Mouse (Mus musculus): Measurements from ENCODE around the gene Hnrnpa1.

The Hnrnpa1 gene

DNA sequence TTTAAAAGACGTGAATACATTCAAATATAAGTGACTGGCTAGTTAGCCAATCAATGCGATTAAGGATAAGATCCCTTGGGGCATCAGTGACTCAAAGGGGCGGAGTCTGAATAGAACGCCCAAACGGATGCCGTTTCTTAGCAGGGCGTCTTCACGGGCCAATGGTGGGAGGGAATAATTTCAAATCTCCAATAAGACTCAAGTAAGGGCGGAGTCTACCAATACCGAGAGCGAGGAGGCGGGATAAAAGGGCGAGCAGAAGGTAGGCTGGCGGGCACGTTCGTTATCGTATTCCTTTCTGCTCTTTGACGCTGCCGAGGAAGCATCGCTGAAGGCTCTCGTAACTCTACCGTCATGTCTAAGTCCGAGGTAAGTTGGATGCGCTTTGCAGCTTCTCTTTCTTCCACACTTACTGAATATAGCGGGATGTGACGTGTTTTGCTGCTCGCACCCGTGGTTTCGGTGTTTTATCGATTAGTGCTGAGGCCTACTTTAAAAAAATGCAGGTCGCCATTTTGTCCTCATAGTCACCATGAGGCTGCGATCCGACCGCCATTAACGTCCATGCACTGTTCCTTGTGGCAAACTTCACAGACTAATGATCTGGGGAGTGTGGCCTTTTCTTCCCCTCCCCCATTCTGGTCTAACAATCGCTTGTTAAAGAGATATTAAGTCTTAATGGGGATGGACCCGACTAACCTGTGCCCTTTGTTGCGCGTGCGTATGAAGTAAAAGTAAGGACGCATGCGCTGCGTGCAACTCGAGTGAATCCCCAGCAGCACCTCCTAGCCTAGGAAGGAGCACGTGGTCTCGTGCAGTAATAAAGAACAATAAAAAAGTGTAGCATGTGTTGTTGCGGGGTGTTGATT is at the start of gene Hnrnpa1:
Hnrnpa1 (plus strand) TSS at position 273 of the 869 bp plus-strand sequence.
- peak; percentile 98 for DNase-seq (ENCODE audit: low spot score)

DNA sequence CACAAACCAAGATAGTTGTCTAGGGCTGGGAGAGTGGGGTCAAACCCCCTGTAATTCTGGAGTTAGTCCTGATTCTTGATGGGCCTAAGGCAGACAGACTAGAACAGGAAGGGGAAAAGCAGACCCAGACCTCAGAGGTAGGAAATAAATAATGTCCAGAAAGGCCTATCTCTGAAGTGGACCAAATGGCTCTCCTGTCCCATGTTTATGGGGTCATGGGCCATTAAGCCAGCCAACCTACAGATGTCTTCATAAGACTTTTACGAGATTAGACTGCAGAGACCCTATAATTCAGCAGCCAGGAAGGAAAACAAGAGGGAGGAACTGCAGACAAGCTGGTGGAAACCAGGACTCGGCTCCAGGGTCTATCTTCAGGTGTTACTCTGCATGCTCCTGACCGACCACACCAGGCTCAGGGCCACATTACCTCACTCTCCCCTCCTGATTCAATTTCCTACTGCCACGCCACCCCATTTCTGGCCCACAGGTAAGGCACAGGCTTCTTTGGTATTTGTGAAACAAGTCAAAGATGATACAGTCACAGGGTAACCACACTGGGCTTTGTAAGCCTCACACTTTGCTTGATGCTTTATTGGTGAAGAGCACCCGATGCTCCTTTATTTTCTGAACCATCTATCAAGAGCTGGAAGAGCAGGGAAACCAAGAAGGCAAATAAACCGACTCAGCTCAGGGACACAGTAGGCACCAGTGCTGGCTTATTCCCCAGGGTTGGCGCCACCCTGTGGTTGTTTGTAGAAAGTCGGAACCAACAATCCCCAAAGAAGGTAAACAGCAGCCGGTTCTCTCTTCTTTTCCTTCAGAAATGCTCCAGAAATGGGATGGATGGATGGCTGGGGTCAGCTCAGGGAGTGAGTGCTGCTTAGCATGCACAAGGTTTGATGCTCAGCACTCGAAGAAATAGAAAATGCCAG is 49.4 kb upstream of the Hnrnpa1 start:
- no peak for DNase-seq (ENCODE audit: low spot score)

DNA sequence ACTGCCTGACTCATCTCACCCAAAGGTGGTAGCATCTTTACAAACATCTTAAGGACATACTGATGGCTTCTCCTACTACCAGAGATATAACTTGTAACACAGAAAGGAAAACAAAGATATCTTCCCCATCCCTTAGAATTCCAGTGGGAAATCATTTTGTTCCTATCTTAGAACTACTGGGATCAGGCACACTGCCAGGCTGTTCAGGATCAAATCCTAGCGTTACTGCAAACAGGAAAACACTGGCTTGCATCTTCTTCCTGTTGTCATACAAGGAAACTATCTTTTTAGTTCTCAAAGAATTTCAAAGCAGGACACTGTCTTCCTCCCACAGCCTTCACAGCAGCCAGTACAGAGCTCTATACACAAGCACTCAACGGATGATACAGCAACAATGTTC is 46.6 kb upstream of the Hnrnpa1 start:
- no peak for DNase-seq (ENCODE audit: low spot score)

DNA sequence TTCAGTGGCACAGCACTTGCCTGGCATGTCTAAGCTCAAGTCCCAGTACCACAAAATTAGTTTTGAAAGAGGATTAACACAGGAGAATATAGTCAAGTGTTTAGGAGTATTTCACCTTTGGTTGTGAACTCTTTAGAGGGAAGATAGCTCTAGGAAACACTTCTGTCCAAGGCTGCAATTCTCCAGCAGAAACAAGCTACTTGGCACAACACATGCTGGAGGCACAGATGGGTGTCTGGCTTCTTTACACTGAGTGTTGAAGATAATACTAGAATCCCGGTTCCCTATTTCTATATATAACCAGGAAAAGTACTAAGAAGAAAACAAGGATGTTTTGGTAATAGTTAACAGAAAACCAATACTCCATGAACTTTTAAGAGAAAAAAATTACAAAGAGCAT is 43.4 kb upstream of the Hnrnpa1 start:
- DNase-seq (ENCODE audit: low spot score) = no peak

DNA sequence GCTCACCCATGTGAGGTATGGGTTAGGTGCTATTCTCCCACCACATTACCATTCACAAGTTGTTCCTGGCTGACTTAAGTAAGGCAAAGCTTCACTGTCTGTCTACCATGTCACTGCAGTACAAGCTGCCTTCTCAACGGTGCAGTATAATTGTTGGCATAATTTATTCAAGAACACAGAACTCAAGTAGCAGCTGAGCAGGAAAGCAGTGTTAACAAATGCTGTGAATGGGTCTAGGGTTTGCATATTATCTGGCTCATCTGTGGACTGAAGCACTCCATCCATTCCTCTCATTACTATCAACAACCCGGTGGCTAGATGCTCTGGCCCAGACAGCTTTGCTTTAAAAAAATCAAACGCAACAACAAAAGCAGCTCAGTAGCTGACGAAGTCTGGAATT is 42.4 kb upstream of the Hnrnpa1 start:
- no peak for DNase-seq (ENCODE audit: low spot score)

DNA sequence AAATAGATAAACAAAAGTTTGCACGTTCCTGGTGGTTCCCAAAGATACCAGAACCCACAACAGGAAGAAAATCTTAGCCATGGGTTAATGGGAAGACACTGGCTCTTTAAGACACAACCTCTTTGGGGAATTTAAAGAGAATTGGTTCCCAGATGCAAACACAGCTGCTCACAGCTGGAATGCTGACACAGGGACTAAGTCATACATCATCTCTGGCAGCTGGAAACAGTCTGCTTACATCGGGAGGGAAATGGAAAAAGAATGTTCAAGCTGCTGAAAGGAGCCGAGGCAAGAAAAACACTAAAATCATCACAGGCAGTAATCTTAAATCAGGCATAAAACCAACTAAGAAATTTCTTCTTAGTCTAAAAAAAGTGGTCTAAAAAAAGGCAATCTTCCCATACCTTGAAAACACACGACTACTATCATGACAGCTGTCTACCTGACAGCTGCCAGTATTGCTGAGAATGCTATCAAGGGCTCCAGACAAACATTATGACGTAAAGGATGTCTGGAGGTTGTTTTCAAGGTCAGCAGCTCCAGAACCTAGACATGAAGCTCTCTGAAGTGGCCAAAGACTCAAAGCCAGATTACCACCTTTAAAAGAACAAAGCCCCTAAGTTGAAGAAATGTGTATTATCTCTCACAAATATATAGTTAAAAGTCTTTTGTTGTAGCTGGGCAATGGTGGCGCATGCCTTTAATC is 38.0 kb upstream of the Hnrnpa1 start:
- DNase-seq (ENCODE audit: low spot score) = no peak

DNA sequence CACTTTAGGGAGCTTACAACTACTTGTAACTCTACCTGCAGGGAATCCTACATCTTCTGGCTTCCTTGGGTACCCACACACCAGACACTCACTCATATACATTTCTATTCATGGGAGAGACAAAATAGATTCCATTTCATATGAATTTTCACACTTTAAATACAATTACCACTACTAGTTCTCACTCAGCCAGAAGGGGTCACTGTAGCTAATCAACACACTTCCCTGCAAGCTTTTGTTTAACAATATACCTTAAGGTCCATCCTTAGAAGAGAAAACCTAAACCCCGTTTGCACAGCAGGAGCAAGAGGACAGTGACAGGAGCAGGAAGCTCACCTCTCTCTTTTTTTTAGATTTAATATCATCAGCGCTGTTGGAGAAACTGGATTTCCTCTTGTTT is 35.1 kb upstream of the Hnrnpa1 start:
- DNase-seq (ENCODE audit: low spot score) = no peak

DNA sequence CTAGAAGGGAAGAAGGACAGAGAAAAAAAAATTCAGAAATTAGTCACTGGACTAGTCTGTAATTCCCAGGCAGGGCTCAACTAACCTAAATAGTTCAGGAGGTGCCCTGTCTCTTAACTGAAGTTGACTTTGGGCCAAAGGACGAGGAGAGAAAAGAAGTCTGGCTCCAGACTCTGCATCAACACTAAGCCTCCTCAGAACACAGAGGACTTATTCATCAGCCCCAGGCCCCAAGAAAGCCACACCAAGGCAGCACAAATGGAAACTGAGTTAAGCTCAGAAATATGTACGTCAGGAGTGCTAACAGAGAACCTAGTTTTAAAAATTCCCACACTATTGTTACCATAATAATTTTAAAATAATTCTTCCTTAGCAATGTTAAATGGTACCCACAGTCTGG is 26.1 kb upstream of the Hnrnpa1 start:
- DNase-seq (ENCODE audit: low spot score) = no peak

DNA sequence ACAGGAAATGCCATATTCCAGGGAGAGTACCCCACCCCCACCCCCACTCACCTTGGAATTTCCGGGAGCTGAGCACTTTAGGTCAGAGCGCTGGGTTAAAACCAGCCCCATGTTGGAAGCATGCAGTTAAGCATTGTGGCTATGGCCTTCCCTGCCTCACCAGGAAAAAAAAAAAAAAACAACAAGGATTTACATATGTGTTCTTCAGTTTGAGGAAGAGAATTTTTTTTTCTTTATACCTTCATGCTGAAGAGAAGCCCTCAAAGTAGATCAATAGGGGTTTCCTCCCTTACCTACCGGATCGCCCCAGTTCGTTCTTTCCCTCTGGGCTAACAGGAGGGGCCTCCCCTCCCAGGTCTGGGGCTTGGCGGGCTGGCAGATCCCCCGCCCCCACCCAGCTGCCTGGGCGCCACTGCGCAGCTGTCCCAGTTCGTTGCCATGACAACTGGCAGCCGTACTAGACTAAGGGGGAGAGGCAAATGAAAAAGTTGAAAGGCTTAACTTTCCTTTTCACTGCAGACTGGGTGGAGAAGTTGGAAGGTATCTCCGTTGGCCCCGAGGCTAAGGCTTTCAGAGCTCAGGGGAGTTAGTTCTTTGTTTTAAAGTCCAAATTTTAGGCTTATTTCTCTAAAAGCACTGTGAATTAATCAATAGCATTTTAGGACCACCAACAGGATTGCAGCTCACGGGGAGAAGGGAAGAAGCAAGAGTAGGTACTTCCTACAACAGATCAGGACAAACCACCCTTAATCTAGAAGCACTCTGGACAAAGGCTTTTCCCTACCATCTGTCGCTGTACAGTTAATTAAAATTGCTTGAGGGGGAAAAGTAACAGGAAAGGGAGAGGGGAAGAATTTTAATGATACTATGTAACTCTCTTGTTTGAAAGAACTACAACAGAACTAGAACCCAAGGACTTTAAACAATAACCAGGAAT is 25.0 kb upstream of the Hnrnpa1 start:
- peak; percentile 64 for DNase-seq (ENCODE audit: low spot score)

DNA sequence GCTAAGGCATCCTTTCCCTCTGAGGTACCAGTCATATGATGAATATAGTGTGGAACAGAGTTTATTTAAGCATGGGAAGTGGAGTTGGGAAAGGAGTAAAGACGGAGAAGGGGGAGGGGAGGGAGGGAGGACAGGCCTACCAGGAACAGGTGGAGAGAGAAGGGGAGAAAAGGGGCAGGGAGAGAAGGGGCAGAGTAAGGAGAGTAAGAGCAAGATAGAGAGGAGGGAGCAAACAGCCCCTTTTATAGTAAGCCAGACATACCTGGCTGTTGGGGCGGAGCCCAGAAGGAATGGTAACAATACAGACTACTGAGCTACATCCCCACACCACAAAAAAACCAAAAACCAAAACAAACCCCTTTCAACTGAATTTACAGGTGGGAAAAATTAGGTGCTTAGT is 24.2 kb upstream of the Hnrnpa1 start:
- no peak for DNase-seq (ENCODE audit: low spot score)

DNA sequence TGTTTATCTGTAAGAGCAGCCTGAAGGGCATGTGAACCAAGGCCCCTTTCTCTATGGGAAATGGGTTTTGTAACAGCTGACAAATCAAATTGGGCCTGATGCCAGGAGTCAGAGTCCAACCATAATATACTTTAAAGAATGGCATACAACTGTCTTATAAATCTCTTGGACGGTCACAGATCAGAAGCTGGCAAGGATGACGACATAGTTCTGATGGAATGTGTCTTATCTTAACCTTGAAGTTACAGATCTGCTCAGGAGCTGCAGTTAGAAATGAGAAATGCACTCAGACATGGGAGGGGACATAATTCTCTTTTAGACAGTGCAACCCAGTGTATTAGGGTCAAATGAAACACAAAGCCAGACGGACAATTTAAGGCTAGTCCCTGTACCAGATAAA is 19.4 kb upstream of the Hnrnpa1 start:
- DNase-seq (ENCODE audit: low spot score) = no peak

DNA sequence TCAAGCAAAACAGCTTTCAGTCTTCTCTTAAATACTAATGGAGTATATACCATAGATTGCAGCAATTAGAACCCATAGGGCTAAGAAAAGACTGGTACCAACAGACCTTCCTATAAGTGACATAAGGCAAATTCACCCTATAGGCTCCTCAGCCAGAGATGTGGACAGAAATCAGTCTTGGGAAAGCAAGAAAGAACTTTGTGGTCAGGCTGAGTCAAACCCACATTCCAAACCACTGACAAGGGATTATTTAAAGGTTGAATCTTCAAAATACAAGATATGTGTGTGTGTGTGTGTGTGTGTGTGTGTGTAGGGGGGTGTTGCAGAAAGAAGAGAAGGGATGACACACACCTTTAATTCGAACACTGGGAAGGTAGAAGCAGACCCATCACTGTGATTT is 18.8 kb upstream of the Hnrnpa1 start:
- no peak for DNase-seq (ENCODE audit: low spot score)

DNA sequence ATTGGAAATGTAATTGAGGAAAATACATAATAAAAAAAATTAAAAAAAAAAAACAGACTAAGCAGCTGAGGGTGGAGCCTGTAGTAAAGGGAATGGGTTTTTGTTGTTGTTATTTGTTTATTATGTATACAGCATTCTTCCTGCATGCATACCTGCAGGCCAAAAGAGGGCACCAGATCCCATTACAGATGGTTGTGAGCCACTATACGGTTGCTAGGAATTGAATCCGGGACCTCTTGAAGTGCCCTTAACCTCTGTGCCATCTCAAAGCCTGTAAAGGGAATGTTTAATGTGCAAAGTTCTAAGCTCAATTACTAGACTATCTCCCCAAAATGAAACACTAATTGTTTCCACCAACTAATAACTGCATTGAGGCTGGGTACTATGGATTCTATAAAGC is 16.1 kb upstream of the Hnrnpa1 start:
- no peak for DNase-seq (ENCODE audit: low spot score)

DNA sequence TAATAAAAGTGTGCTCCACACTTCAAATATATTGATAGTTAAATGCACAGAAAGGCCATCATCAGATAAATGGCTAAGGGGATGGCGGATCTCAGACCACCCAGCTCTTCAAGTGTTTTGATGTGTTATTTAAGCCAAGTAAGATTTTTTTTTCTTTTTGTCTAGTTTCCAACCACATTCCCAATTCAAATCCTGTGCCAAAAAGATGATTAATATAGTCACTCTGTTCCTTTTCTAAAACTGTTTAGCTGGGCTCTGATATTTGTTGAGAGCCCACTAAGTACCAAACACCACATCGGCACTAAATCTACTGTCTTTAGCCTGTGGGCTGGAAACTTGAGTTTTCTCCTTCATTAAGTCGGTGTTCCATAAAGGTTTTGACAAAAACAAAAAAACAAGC is 13.2 kb upstream of the Hnrnpa1 start:
- no peak for DNase-seq (ENCODE audit: low spot score)

DNA sequence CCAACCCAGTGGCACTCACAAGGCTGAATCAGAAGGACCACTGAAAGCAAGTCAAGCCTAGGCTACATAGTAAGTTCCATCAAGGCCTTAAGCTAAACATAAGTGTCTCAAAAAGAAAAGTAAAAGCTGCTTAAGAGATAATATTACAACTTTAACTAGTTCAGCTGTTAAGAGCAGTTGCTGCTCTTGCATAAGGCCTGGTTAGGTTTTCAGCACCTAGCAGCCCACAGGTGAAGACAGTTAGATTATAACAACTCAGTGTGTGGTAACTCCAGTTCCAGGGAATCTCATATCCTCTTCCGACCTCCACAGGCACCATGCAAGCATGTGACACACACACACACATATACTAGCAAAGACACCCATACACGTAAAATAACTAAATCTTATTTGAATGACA is 12.7 kb upstream of the Hnrnpa1 start:
- DNase-seq (ENCODE audit: low spot score) = no peak

DNA sequence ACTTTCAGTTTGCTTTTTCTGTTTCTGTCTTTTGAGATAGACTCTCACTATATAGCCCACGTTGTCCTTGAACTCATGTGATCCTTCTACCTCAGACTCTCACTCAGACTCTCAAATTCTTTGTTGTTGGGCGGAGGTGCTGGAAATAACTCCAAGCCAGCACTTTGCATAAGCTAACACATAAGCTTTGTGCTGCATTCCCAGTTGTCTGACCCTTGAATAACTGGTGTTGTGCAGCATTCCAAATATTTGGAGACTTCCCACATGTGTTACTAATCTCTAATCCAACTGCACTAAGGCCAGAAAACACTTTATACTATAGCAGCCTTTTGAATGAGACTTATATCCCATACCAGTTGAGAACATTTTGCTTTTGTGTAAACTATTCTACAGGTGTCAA is 11.3 kb upstream of the Hnrnpa1 start:
- DNase-seq (ENCODE audit: low spot score) = no peak

DNA sequence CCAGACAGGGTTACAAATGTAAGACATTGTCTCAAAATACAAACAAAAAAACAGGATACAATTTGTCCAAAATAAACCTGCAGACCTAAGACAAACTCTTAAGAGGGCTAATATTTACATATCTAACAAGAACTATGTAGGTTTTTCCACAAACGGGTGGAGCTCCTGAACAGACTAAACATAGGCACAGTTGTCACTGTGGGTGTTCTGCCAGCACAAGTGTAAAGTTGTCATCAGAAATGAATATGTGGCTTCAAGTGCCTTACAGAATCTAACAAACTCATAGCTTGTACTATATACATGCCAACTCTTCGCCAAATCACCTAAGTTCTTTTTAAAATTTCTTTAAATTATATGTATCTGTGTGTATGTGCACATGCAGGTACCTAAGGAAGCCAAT is 7.1 kb upstream of the Hnrnpa1 start:
- no peak for DNase-seq (ENCODE audit: low spot score)

DNA sequence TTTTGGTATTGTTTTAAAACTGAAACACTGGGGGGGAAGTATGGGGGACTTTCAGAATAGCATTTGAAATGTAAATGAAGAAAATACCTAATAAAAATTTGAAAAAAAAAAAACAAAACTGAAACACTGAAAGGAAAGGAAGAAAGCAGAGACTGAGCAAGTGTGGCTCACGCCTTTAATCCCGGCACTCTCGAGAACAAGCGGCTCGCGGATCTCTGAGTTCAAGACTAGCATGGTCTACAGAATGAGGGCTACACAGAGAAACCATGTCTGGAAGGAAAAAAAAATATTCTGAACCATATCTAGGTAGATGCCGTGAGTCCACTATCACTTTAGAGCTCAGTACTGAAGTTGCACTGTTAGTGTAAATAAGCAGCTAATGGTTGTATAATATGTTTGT is 2.9 kb upstream of the Hnrnpa1 start:
- DNase-seq (ENCODE audit: low spot score) = no peak

DNA sequence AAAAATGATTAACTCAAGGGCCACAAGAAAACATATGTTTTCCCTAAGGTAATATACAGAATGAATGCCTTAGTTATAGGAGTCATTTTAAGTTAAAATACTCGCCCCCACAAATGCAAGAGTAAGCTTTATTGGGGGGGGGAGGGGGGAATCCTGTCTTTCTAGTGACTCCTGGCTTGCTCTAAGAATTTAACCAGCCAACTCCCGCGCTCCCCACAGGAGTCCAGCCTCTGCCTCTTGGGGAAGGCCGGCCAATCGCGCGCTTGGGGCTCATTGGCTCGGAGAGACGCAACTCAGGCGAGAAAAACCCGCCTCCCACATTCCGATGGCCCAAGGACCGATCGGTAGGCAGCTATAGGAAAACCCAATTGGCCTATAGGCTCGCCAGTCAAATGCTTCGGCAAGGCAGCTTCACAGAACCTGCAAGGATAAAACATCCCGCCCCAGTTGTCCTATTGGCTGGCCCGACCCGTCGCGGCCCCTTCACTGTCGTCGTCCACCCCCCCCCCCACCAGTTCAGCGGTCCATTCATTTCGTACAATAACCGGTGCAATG is 1.0 kb upstream of the Hnrnpa1 start:
- DNase-seq (ENCODE audit: low spot score) = peak; percentile 98

DNA sequence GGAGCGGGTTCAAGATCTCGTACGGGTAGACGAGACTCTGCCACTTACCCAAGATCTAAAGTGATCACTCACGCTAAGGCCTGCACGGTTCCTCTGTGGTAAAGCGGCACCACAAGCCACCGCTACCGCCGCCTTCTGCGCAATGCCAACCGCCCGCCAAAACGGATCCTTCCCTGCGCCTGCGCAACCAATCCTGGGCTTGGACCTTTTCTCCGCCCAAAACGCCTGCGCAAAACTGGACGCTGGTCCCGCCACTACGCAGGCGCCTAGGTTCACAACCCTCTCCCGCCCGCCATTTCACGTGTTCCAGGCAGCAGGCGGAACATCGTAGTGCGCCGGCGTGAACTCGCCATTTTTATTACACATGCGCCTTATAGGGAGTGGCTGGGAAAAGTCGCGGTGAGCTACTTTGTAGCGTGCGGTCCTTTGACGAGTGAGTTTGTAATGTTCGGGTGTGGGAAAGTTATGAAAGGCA is 510 bp upstream of the Hnrnpa1 start, which contains the start of gene Cbx5:
Cbx5 (minus strand) TSS at position 132 of the 475 bp plus-strand sequence.
- DNase-seq (ENCODE audit: low spot score) = peak; percentile 90

Measured in c-Kit-positive CD71-positive TER-119-positive erythroid progenitor cells, embryonic 14.5 days (primary cell).